Mouse (Mus musculus) embryonic facial prominence, embryonic 15.5 days (tissue): ENCODE results near the gene Col6a6. TPM values are rescaled to one million over a fixed set of nuclear protein-coding genes. Genes with fewer than 3 reads are reported as not detected.

Source experiments
- ATAC-seq: fragments of 200-750 bp; cut with Nextera tagmentation; 2 replicates; pipeline ENCODE4 v1.8.0; 2017; ENCODE audit warnings: low read depth, moderate TSS enrichment; ENCODE audit not compliant: insufficient number of reproducible peaks, low FRiP score, low TSS enrichment
- H3K27ac ChIP-seq: fragments of 300-500 bp; sonication (generic); replicated peaks from 2 replicates; pipeline ENCODE4 v1.5.1; 2015; ENCODE audit warnings: mild to moderate bottlenecking, inconsistent platforms
- H3K27me3 ChIP-seq: fragments of 300-500 bp; sonication (generic); 2 replicates; pipeline ENCODE4 v1.6.1; 2015; ENCODE audit warnings: inconsistent platforms
- H3K36me3 ChIP-seq: fragments of 300-500 bp; sonication (generic); 2 replicates; pipeline ENCODE4 v1.6.1; 2015; ENCODE audit warnings: mild to moderate bottlenecking, inconsistent platforms
- H3K4me1 ChIP-seq: fragments of 300-500 bp; sonication (generic); 2 replicates; pipeline ENCODE4 v1.6.1; 2015; ENCODE audit warnings: inconsistent platforms
- H3K4me2 ChIP-seq: fragments of 300-500 bp; sonication (generic); replicated peaks from 2 replicates; pipeline ENCODE4 v1.6.1; 2015; ENCODE audit warnings: mild to moderate bottlenecking, inconsistent platforms
- H3K4me3 ChIP-seq: fragments of 300-500 bp; sonication (generic); replicated peaks from 2 replicates; pipeline ENCODE4 v1.5.1; 2015; ENCODE audit warnings: mild to moderate bottlenecking, inconsistent platforms
- H3K9ac ChIP-seq: fragments of 300-500 bp; sonication (generic); 2 replicates; pipeline ENCODE4 v1.6.1; 2015; ENCODE audit warnings: inconsistent platforms
- H3K9me3 ChIP-seq: fragments of 300-500 bp; sonication (generic); replicated peaks from 2 replicates; pipeline ENCODE4 v1.6.1; 2016; ENCODE audit warnings: inconsistent platforms
- WGBS: fragments of 180-500 bp; shearing (Covaris S2); methylation state at CpG from one replicate; pipeline ENCODE4 v1.1.7; 2015; 5-methylcytosine and 5-hydroxymethylcytosine counted together
- polyA plus RNA-seq: library from polyadenylated mRNA; unstranded; fragments of >200 nt; fragmentation: Nextera tagmentation; extraction: Ambion mirVana; gene quantifications from 2 replicates; pipeline ENCODE4 v1.2.1, GENCODE M21; 2015

The Col6a6 gene
- polyA plus RNA-seq, 1 experiment from 2014 or later: 4.2 TPM

- H3K9ac ChIP-seq: no peak overlapping the region
- WGBS: 61% methylated on average over 9 of the region's 9 CpGs
- H3K4me3 ChIP-seq: no peak overlapping the region
- H3K27me3 ChIP-seq: no peaks in the 10 kb centered on the region
- 0 out of 2 replicates have a peak, but pooled peaks have one; percentile 55 for ATAC-seq
- no peak overlapping the region for H3K27ac ChIP-seq
- H3K4me1 ChIP-seq: peaks cover 17% of the 10 kb centered on the region; the same call in 1 of the 2 replicates
- H3K9me3 ChIP-seq: no peaks in the 10 kb centered on the region
- H3K4me2 ChIP-seq: no peak overlapping the region
- no peaks in the 10 kb centered on the region for H3K36me3 ChIP-seq
These were observed 126.0 kb downstream of the Col6a6 start for GRCm38 (mm10) chr9:105701966-105702365.

- 63% methylated on average over 6 of the region's 6 CpGs for WGBS
- H3K27ac ChIP-seq: peak overlapping the region; percentile 58; the same call in 1 of the 2 replicates
These were observed 127.3 kb downstream of the Col6a6 start for GRCm38 (mm10) chr9:105700702-105701101.

DNA sequence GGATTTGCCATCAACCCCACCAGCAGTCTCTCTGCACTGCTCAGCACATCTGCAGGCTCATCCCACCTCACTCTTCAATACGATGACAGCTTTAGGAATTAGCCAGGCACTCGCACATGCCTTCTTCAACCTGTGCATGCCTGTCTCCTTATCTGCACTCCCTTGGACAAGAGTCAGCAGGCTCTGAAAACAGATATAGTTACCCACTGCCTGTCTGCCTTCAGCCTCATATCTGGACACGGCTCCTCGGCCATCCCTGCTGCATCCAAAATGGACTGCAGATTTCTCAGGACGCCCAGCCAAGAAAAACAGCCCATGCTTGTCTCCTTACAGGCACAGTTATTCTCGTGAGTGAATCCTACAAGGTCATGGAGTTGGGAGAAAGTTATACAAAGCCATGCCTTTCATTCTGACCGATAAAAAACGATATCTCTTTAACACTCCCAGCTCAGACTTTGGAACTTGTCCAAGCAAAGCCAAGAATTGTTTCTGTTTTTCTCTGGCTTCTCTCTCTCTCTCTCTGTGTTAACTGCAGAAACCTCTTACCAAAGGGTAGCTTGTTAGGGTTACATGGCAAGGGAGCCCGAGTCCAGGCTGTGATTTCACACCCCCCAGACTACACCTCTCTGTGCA is 130.1 kb downstream of the Col6a6 start:
- H3K4me3 ChIP-seq: no peak overlapping the region
- H3K27ac ChIP-seq: no peak overlapping the region
- H3K9me3 ChIP-seq: no peaks in the 10 kb centered on the region
- H3K4me2 ChIP-seq: no peak overlapping the region
- no peak overlapping the region for H3K9ac ChIP-seq
- no peaks in the 10 kb centered on the region for H3K36me3 ChIP-seq
- no peaks in the 10 kb centered on the region for H3K27me3 ChIP-seq
- ATAC-seq: no peak
- 48% methylated on average over 9 of the region's 9 CpGs for WGBS
- peaks cover 17% of the 10 kb centered on the region for H3K4me1 ChIP-seq

More at GRCm38 (mm10) chr9:105700702-105701101, 127.3 kb downstream of the Col6a6 start:
- Histone ChIP-seq H3K9me3 (no peaks in the 10 kb centered on the region), H3K27me3 (no peaks in the 10 kb centered on the region), H3K9ac (no peak overlapping the region), H3K36me3 (no peaks in the 10 kb centered on the region), H3K4me2 (no peak overlapping the region), H3K4me3 (no peak overlapping the region), H3K4me1 (peaks cover 17% of the 10 kb centered on the region; the same call in 1 of the 2 replicates)
- no peak for ATAC-seq

- no peaks in the 10 kb centered on the region for H3K36me3 ChIP-seq
- no peak overlapping the region for H3K27ac ChIP-seq
- no peak for ATAC-seq
These were observed 131.0 kb downstream of the Col6a6 start for GRCm38 (mm10) chr9:105696818-105697564.

DNA sequence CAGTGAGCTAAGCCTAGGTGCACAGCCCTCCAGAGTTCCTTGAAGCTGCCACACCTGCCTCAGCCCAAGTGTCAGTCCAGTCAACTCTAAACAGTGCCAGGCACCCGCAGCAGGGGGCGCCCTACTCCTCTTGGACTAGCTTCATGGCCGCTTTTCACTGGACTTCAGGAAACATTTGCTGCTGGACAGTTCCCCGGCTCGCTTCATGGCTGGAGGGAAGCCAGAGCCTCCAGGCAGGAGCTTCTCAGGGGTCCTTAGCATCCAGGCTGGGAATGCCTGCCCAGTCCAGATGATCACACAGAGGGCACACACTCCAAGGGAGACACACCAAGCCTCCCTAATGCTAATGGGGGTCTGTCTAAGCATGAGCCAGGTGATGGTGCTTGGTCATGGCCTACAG is 134.1 kb downstream of the Col6a6 start:
- no peaks in the 10 kb centered on the region for H3K9me3 ChIP-seq
- no peak overlapping the region for H3K27ac ChIP-seq
- WGBS: 6% methylated on average over 5 of the region's 5 CpGs
- no peak overlapping the region for H3K9ac ChIP-seq
- H3K4me2 ChIP-seq: no peak overlapping the region
- H3K4me1 ChIP-seq: peaks cover 5% of the 10 kb centered on the region; the same call in 1 of the 2 replicates
- no peaks in the 10 kb centered on the region for H3K27me3 ChIP-seq
- no peak overlapping the region for H3K4me3 ChIP-seq
- ATAC-seq: no peak
- H3K36me3 ChIP-seq: 0 out of 2 replicates have a peak, but pooled peaks cover under 1% of the 10 kb centered on the region

More at GRCm38 (mm10) chr9:105696818-105697564, 131.0 kb downstream of the Col6a6 start:
- Histone ChIP-seq H3K4me2 (no peak overlapping the region), H3K9me3 (no peaks in the 10 kb centered on the region), H3K4me1 (peaks cover 12% of the 10 kb centered on the region), H3K27me3 (no peaks in the 10 kb centered on the region), H3K9ac (no peak overlapping the region), H3K4me3 (no peak overlapping the region)
- WGBS: 74% methylated on average over 7 of the region's 7 CpGs

DNA sequence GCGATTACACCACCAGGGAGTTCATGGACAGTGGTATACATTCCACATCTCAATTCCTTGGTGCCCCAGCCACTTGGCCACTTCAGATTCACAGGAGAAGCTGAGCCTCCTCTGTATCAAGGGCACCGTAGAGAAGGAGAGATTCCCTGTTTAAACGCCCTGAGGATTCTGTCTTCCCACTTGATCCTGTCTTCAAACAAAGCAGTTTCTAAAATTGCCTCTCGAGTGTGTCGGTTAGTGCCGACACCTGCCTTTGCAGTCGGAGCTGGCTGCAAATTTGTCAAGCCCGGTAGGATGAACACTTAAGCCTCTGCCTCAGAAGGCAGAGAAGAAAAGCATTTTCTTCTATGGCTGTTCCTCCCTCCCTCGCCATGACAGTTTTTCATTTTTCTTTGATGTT is 134.9 kb downstream of the Col6a6 start:
- peaks cover 5% of the 10 kb centered on the region; the same call in 1 of the 2 replicates for H3K4me1 ChIP-seq
- no peak for ATAC-seq
- no peaks in the 10 kb centered on the region for H3K27me3 ChIP-seq
- WGBS: 75% methylated on average over 9 of the region's 9 CpGs
- H3K36me3 ChIP-seq: peaks cover 9% of the 10 kb centered on the region; the same call in 1 of the 2 replicates
- H3K4me3 ChIP-seq: no peak overlapping the region
- no peaks in the 10 kb centered on the region for H3K9me3 ChIP-seq
- peak overlapping the region; percentile 4; the same call in 1 of the 2 replicates for H3K9ac ChIP-seq
- H3K4me2 ChIP-seq: no peak overlapping the region
- H3K27ac ChIP-seq: no peak overlapping the region

DNA sequence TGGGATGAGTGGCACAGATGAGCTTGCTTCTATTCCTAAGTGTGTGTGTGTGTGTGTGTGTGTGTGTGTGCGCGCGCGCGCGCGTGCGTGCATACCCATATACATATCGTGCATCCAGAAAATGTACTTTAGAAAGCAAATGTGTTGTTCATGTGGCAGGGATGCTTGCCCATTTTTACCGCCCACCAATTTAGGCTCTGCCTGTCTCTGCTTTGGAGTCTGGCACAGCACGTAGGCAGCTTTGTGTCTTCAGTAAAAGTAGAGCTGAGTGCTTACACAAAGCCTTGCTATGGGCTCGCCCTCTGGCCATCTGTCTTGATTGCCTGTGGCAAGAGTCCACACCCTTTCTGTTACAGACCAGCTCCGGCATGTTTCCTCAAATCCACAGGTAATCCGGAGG is 135.5 kb downstream of the Col6a6 start:
- H3K4me1 ChIP-seq: peaks cover under 1% of the 10 kb centered on the region; the same call in 1 of the 2 replicates
- no peaks in the 10 kb centered on the region for H3K9me3 ChIP-seq
- no peaks in the 10 kb centered on the region for H3K27me3 ChIP-seq
- no peak overlapping the region for H3K4me2 ChIP-seq
- no peak overlapping the region for H3K9ac ChIP-seq
- WGBS: 85% methylated on average over 14 of the region's 14 CpGs
- H3K36me3 ChIP-seq: peaks cover 14% of the 10 kb centered on the region
- H3K4me3 ChIP-seq: no peak overlapping the region
- ATAC-seq: no peak
- H3K27ac ChIP-seq: no peak overlapping the region

DNA sequence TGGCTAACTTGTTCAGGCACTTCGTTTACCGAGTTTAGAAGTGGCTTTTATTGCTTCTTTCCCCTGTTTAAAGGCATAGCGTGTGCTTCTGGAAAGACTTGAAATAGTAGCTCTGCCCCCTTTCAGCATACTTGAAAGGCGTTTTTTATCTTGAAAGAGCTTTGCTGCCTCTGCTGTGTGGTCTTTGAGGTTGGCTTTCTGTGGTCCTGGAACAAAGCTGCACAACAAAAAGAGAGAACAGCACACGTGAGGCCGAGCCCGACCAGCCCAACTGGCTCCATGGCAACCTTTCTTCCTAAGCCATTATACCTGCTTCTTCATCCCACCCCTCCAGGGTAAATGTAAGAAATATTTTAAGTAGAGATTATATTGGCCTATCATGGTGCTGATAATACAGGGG is 138.5 kb downstream of the Col6a6 start:
- Histone ChIP-seq H3K36me3 (peaks cover 44% of the 10 kb centered on the region), H3K9ac (no peak overlapping the region), H3K4me2 (no peak overlapping the region), H3K27me3 (no peaks in the 10 kb centered on the region), H3K27ac (no peak overlapping the region), H3K9me3 (no peaks in the 10 kb centered on the region), H3K4me1 (no peaks in the 10 kb centered on the region; the same call in 1 of the 2 replicates), H3K4me3 (no peak overlapping the region)
- 67% methylated on average over 7 of the region's 7 CpGs for WGBS
- no peak for ATAC-seq

- no peak overlapping the region for H3K4me3 ChIP-seq
- no peaks in the 10 kb centered on the region for H3K27me3 ChIP-seq
- no peak overlapping the region for H3K4me2 ChIP-seq
- no peak overlapping the region for H3K27ac ChIP-seq
- WGBS: 92% methylated on average over 13 of the region's 13 CpGs
- H3K36me3 ChIP-seq: peaks cover 83% of the 10 kb centered on the region
- ATAC-seq: no peak
- H3K4me1 ChIP-seq: no peaks in the 10 kb centered on the region
- no peak overlapping the region for H3K9ac ChIP-seq
- H3K9me3 ChIP-seq: no peaks in the 10 kb centered on the region
These were observed 143.3 kb downstream of the Col6a6 start for GRCm38 (mm10) chr9:105684549-105685165.

GRCm38 (mm10) chr9:105681386-105681785 is 146.6 kb downstream of the Col6a6 start:
- Histone ChIP-seq H3K4me2 (no peak overlapping the region), H3K36me3 (peaks cover 88% of the 10 kb centered on the region), H3K9ac (no peak overlapping the region), H3K4me3 (no peak overlapping the region), H3K27ac (no peak overlapping the region), H3K27me3 (no peaks in the 10 kb centered on the region), H3K4me1 (no peaks in the 10 kb centered on the region), H3K9me3 (no peaks in the 10 kb centered on the region)
- ATAC-seq: no peak
- 89% methylated on average over 7 of the region's 7 CpGs for WGBS

DNA sequence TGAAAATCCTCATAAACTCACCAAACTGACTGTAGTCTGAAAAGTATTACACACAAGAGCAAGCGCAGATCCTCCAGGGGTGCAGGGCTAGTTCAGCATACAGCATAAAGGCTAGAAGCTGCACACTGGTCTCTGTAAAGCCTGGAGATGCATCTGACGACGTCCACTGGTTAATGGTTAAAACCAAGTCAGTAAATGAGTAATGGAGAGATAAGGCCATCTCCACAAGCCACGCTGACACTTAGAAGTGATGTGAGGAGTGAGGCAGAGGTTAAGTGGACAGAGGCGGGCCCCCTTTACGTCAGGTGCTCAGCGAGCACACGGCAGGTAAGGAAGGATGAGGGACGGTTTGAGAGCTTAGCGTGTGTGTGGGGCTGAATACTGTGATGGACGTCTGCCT is 152.0 kb downstream of the Col6a6 start:
- no peak overlapping the region for H3K4me2 ChIP-seq
- H3K9me3 ChIP-seq: no peaks in the 10 kb centered on the region
- 87% methylated on average over 11 of the region's 11 CpGs for WGBS
- H3K4me3 ChIP-seq: no peak overlapping the region
- no peaks in the 10 kb centered on the region for H3K4me1 ChIP-seq
- peaks cover 63% of the 10 kb centered on the region for H3K36me3 ChIP-seq
- no peak for ATAC-seq
- H3K27ac ChIP-seq: no peak overlapping the region
- no peaks in the 10 kb centered on the region for H3K27me3 ChIP-seq
- no peak overlapping the region for H3K9ac ChIP-seq
